Mouse (Mus musculus) heart, embryonic 12.5 days (tissue): Measurements from ENCODE around the gene Des. TPM values are rescaled to one million over a fixed set of nuclear protein-coding genes. Genes with fewer than 3 reads are reported as not detected.

ENCODE experiments used
- ATAC-seq: fragments of 200-750 bp; cut with Nextera tagmentation; 2 replicates; pipeline ENCODE4 v1.8.0; 2017; ENCODE audit warnings: moderate TSS enrichment, moderate library complexity; ENCODE audit not compliant: insufficient number of reproducible peaks, low FRiP score
- H3K27ac ChIP-seq: fragments of 300-500 bp; sonication (generic); 2 replicates; pipeline ENCODE4 v1.5.1; 2016; ENCODE audit warnings: mild to moderate bottlenecking, moderate library complexity; ENCODE audit not compliant: poor library complexity, severe bottlenecking
- H3K27me3 ChIP-seq: fragments of 300-500 bp; sonication (generic); replicated peaks from 2 replicates; pipeline ENCODE4 v1.6.1; 2016; ENCODE audit warnings: mild to moderate bottlenecking, moderate library complexity
- H3K36me3 ChIP-seq: fragments of 300-500 bp; sonication (generic); 2 replicates; pipeline ENCODE4 v1.6.1; 2016; ENCODE audit warnings: mild to moderate bottlenecking, moderate library complexity
- H3K4me1 ChIP-seq: fragments of 300-500 bp; sonication (generic); replicated peaks from 2 replicates; pipeline ENCODE4 v1.6.1; 2016; ENCODE audit warnings: mild to moderate bottlenecking
- H3K4me2 ChIP-seq: fragments of 300-500 bp; sonication (generic); 2 replicates; pipeline ENCODE4 v1.6.1; 2016; ENCODE audit warnings: mild to moderate bottlenecking, moderate library complexity
- H3K4me3 ChIP-seq: fragments of 300-500 bp; sonication (generic); 2 replicates; pipeline ENCODE4 v1.5.1; 2016; ENCODE audit warnings: mild to moderate bottlenecking
- H3K9ac ChIP-seq: fragments of 300-500 bp; sonication (generic); 2 replicates; pipeline ENCODE4 v1.6.1; 2016; ENCODE audit warnings: mild to moderate bottlenecking, moderate library complexity
- H3K9me3 ChIP-seq: fragments of 300-500 bp; sonication (generic); replicated peaks from 2 replicates; pipeline ENCODE4 v1.6.1; 2016; ENCODE audit warnings: mild to moderate bottlenecking, moderate library complexity
- WGBS: fragments of 180-500 bp; shearing (Covaris S2); methylation state at CpG from one replicate; pipeline ENCODE4 v1.1.7; 2016; 5-methylcytosine and 5-hydroxymethylcytosine counted together
- polyA plus RNA-seq: library from polyadenylated mRNA; unstranded; fragments of >200 nt; fragmentation: Nextera tagmentation; extraction: Ambion mirVana; gene quantifications from 2 replicates; pipeline ENCODE4 v1.2.1, GENCODE M21; 2016

Gene Des
- 500 and 521 TPM in 2 replicates for polyA plus RNA-seq

DNA sequence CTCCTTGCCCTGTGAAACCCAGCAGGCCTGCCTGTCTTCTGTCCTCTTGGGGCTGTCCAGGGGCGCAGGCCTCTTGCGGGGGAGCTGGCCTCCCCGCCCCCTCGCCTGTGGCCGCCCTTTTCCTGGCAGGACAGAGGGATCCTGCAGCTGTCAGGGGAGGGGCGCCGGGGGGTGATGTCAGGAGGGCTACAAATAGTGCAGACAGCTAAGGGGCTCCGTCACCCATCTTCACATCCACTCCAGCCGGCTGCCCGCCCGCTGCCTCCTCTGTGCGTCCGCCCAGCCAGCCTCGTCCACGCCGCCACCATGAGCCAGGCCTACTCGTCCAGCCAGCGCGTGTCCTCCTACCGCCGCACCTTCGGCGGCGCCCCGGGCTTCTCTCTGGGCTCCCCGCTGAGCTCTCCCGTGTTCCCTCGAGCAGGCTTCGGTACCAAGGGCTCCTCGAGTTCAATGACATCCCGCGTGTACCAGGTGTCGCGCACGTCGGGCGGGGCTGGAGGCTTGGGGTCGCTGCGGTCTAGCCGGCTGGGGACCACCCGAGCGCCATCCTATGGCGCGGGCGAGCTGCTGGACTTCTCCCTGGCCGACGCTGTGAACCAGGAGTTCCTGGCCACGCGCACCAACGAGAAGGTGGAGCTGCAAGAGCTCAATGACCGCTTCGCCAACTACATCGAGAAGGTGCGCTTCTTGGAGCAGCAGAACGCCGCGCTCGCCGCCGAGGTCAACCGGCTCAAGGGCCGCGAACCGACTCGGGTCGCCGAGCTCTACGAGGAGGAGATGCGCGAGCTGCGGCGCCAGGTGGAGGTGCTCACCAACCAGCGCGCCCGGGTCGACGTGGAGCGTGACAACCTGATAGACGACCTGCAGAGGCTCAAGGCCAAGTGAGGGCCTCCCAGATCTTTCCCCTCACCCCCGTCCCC is at the start of gene Des:
Des (plus strand) TSS at position 218 of the 920 bp plus-strand sequence.
- ATAC-seq: peak; percentile 76
- Histone ChIP-seq H3K4me1 (peaks cover 78% of the 10 kb centered on the region), H3K9ac (peak within 1 kb of the TSS; percentile 86), H3K4me3 (peak within 1 kb of the TSS; percentile 63), H3K36me3 (peaks cover 33% of the 10 kb centered on the region), H3K4me2 (peak within 1 kb of the TSS; percentile 79), H3K9me3 (no peaks in the 10 kb centered on the region), H3K27me3 (0 out of 2 replicates have a peak, but pooled peaks cover 5% of the 10 kb centered on the region), H3K27ac (peak within 1 kb of the TSS; percentile 98)
- WGBS: under 1% methylated on average over 80 of the region's 80 CpGs

DNA sequence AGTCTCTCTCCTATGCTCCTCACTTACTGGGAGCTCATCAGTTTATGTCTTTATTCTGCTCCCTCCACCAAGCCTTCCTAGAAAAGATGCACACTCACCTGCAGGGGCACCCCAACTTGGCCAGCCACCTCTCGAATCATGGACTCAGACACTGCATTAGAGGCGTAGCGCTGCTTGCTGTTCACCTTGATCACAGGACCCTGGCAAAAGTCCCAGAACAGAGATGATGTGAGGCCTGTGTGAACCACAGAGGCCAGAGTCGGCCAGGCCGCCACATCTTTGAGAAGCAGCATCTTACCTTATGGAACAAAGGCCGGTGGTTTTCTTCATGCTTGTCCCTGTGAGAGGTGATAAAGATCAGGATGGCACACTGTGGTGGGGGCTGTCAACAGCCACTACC is 48.4 kb upstream of the Des start:
- H3K4me2 ChIP-seq: no peak overlapping the region

DNA sequence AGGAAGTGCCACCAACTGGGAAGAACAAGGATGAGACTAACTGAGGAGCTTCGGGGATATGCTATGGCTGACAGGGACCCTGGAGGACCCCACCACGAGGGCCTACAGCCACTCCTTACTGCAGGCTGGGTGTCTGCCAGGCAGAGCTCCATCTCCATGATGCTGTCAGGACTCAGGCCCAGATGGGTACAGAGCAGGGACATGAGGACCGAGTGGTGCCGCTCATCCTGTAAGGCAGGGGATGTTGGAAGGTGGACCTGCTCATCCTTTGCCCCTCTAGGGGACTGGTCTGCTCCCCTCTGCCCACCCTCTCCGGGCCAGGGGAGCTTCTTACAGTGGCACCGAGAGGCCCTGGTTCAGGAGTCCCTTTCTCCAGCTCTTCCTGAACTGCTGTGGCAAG is 45.1 kb upstream of the Des start:
- ATAC-seq: no peak
- no peaks in the 10 kb centered on the region for H3K9me3 ChIP-seq
- H3K4me2 ChIP-seq: no peak overlapping the region
- H3K9ac ChIP-seq: no peak overlapping the region
- no peak overlapping the region for H3K4me3 ChIP-seq
- no peak overlapping the region for H3K27ac ChIP-seq
- 89% methylated on average over 6 of the region's 6 CpGs for whole genome bisulfite sequencing
- H3K36me3 ChIP-seq: peaks cover 57% of the 10 kb centered on the region
- no peaks in the 10 kb centered on the region for H3K27me3 ChIP-seq
- peaks cover 11% of the 10 kb centered on the region for H3K4me1 ChIP-seq

More for the DNA sequence above, 48.4 kb upstream of the Des start:
- 89% methylated on average over 6 of the region's 6 CpGs for WGBS
- Histone ChIP-seq H3K27ac (no peak overlapping the region), H3K27me3 (no peaks in the 10 kb centered on the region), H3K9ac (no peak overlapping the region), H3K4me1 (peaks cover 11% of the 10 kb centered on the region), H3K9me3 (no peaks in the 10 kb centered on the region), H3K4me3 (no peak overlapping the region), H3K36me3 (peaks cover 82% of the 10 kb centered on the region)
- ATAC-seq: no peak

DNA sequence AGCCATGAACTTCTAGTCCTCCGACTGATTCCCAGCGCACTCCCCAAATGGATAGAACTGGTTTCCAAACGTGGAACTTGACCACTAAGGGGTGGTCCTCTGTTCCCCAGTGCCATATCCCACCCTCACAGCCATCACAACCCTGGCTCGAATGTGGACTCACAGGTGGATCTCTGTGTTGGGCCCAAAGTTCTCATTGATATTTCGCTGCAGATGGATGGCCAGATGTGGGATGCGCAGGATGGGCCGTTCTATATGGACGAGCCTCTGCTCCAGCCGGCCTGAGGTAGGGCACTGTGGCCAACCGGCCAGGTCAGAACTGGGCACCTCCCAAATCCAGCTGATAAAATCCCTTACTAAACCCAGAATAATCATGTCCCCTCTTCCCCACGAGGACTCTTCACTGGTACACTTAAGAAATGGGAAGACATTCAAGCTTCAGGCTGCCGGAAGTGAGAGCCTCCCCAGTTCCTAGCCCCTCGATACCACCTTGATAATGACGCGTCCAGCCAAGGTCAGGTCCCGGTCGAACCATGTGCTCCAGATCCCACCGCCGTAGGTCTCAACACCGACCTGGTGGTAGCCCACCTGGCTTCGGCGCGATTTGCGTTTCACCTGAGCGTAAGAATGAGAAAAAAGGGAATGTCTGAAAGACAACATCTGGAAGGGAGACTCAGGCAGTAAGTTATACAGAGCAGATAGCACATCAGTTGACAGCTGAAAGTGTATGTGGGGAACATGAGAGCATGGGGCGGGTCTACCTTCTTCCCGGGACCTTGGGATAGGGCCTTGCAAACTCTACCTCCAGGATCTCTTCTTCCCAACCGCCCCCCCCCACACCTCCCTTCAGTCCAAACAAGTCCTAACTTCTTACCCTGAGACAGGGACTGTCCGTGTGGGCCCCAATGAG is 44.4 kb upstream of the Des start:
- H3K36me3 ChIP-seq: peaks cover 50% of the 10 kb centered on the region
- WGBS: 82% methylated on average over 29 of the region's 29 CpGs

DNA sequence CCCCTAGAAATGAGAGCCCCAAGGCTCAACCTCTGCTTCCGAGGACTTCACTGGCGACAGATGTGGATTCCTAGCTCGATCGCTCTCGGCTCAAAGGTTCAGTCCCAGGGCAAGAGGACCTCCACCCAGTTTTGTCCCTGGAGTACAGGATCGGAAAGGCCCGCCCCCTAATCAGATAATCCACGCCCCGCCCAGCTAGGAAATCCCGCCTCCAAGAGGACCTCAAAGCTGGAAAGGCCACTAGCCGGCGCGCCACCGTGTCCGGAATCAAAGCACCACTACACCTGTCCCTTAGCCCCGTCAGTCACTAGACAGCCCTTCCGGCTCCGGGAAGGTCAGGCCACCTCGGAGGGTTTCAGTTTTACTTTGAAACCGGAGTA is 43.3 kb upstream of the Des start:
- H3K36me3 ChIP-seq: peaks cover 38% of the 10 kb centered on the region
- H3K9me3 ChIP-seq: no peaks in the 10 kb centered on the region
- H3K4me3 ChIP-seq: peak overlapping the region; percentile 68
- H3K4me1 ChIP-seq: peaks cover 11% of the 10 kb centered on the region
- peak overlapping the region; percentile 92 for H3K27ac ChIP-seq
- peak overlapping the region; percentile 92 for H3K4me2 ChIP-seq
- peak; percentile 46 for ATAC-seq
- H3K27me3 ChIP-seq: no peaks in the 10 kb centered on the region
- peak overlapping the region; percentile 77 for H3K9ac ChIP-seq
- under 1% methylated on average over 20 of the region's 20 CpGs for WGBS

More for the DNA sequence above, 44.4 kb upstream of the Des start:
- Histone ChIP-seq H3K9ac (peak overlapping the region; percentile 77), H3K27ac (0 out of 2 replicates have a peak overlapping the region, but pooled peaks have one; percentile 92), H3K4me1 (peaks cover 11% of the 10 kb centered on the region), H3K4me2 (peak overlapping the region; percentile 92), H3K9me3 (no peaks in the 10 kb centered on the region), H3K27me3 (no peaks in the 10 kb centered on the region), H3K4me3 (peak overlapping the region; percentile 68)
- no peak for ATAC-seq

DNA sequence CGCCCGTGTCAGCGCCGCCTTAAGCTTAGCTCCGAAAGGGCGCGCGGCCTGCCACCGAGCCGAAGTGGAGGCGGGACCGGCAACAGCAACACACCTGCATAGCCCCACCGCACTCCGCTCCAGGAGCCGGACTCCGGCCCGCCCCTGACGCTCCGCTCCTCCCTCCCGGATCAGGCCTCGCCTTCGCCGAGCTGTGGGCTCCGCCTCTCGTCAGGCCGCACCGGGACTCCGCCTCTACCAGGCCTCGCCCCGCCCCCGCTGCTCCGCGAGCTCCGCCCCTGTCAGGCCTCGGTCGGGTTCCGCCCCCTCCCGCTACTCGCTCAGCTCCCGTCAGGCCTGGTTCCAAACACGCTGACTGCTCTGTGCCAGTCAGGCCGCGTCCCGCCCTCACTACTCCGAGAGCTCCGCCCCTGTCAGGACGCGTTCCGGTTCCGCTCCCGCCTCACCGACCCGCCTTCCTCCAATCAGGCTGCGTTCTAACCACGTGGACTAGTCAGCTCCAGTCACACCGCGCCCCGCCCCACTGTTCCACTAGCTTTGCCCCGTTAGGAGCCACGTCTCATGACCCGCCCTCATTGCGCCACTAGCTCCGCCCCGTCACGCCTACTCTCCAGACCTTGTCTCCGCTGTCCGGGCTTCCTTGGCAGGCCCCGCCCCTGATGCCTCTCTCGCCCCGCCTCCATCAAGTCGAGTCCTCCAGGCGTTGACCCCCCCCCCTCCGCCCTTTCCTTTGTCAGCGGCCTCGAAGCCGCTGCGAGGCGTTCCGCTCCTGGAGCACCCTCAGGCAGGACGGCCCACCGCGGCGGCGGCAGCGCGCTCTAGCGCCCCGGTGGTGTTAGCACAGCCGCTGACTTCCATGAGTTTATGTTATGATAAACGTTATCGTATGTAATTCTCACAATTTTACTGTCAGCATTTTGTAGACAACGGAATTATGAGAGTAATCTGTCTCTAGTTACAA is 42.6 kb upstream of the Des start, which contains the start of gene Dnpep:
Dnpep (minus strand) TSS at position 750 of the 961 bp plus-strand sequence.
- H3K9ac ChIP-seq: peak within 1 kb of the TSS; percentile 77
- peaks cover 11% of the 10 kb centered on the region for H3K4me1 ChIP-seq
- H3K27me3 ChIP-seq: no peaks in the 10 kb centered on the region
- H3K4me2 ChIP-seq: peak within 1 kb of the TSS; percentile 92
- peak within 1 kb of the TSS; percentile 92 for H3K27ac ChIP-seq
- H3K4me3 ChIP-seq: peak within 1 kb of the TSS; percentile 68
- peaks cover 31% of the 10 kb centered on the region for H3K36me3 ChIP-seq
- H3K9me3 ChIP-seq: no peaks in the 10 kb centered on the region
- peak; percentile 98 for ATAC-seq
- WGBS: under 1% methylated on average over 91 of the region's 92 CpGs

DNA sequence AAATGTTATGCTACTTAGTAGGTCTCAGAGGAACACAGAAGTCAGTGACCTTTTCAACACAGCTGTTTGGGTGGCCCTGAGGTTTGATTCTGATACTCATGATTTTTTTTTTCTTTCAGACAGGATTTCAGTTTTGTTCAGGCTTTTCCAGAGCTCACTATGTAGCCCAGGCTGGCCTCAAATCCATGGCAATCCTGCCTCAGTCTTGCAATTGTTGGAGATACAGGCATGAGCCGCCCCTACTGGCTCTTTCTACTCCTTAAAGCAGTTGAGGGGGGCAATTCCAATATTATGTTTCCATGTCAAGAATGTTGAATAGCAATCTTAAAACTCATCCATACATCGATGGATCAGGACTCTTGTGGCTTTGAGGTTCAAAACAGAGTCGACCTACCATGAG is 41.8 kb upstream of the Des start:
- WGBS: 58% methylated on average over 3 of the region's 3 CpGs
- Histone ChIP-seq H3K4me3 (0 out of 2 replicates have a peak overlapping the region, but pooled peaks have one; percentile 2), H3K36me3 (peaks cover 24% of the 10 kb centered on the region), H3K9me3 (no peaks in the 10 kb centered on the region), H3K27me3 (no peaks in the 10 kb centered on the region), H3K4me2 (peak overlapping the region; percentile 27), H3K4me1 (peaks cover 11% of the 10 kb centered on the region), H3K9ac (no peak overlapping the region), H3K27ac (0 out of 2 replicates have a peak overlapping the region, but pooled peaks have one; percentile 19)
- ATAC-seq: no peak

DNA sequence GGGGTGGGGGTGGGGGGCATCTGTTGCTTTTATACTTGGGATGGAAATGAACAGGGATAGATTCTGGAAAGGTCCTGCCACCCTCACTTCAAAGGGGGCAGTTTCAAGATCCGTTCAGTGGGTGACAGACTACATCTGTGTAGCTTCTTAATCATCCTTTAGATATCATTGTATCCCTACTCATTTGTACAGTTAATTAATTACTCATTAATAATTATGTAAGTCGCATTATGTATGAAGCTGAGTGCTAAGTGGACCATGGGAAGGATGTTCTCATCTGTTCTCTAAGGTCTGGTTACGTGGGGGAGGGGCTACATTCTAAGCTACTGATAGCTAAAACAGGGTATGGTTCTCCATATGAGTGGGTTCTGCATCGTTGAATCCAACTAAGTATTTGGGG is 41.4 kb upstream of the Des start:
- H3K36me3 ChIP-seq: peaks cover 19% of the 10 kb centered on the region
- no peak overlapping the region for H3K4me2 ChIP-seq
- H3K9me3 ChIP-seq: no peaks in the 10 kb centered on the region
- H3K4me1 ChIP-seq: peaks cover 11% of the 10 kb centered on the region
- ATAC-seq: no peak
- H3K27ac ChIP-seq: no peak overlapping the region
- WGBS: 82% methylated on average over 4 of the region's 4 CpGs
- no peaks in the 10 kb centered on the region for H3K27me3 ChIP-seq
- H3K4me3 ChIP-seq: no peak overlapping the region
- no peak overlapping the region for H3K9ac ChIP-seq

DNA sequence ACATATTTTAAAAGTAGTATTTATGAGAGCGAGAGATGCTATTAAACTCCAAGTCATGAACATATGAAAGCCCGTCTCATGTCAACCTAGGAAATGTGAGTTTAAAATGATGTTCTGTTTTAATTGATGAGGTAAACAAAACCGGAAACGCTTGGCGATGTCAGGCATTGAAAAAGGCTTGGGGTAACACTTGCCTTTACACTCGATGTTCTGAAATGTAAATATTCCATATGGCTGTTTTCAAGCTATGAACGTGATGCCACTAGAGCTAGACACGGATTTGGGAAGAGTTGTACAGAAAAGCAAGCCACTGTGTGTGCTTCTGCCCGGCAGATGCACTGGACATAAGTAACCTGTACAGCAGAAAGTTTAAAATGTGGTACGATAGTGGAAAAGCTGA is 41.0 kb upstream of the Des start:
- 85% methylated on average over 10 of the region's 10 CpGs for WGBS
- peaks cover 15% of the 10 kb centered on the region for H3K36me3 ChIP-seq
- H3K4me1 ChIP-seq: peaks cover 11% of the 10 kb centered on the region
- H3K27me3 ChIP-seq: no peaks in the 10 kb centered on the region
- ATAC-seq: no peak
- no peak overlapping the region for H3K4me2 ChIP-seq
- H3K9me3 ChIP-seq: no peaks in the 10 kb centered on the region
- no peak overlapping the region for H3K4me3 ChIP-seq
- no peak overlapping the region for H3K27ac ChIP-seq
- H3K9ac ChIP-seq: no peak overlapping the region

DNA sequence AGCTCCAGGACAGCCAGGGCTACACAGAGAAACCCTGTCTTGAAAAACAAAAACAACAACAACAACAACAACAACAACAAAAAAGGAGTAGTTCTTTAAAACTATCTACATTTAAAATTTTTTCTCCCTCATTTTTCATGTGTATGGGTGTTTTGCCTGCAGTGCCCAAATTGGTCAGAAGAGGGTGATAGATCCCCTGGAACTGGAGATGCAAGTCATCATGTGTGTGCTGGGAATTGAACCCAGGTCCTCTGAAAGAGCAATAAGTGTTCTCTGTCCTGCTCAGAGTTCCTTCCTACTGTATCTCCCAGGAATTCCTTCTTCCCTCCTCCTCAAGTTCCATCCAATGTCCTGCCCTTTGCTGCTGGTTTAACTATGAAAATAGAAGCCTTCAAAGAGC is 32.7 kb upstream of the Des start:
- Histone ChIP-seq H3K9ac (no peak overlapping the region), H3K27ac (no peak overlapping the region), H3K9me3 (no peaks in the 10 kb centered on the region; the same call in 1 of the 2 replicates), H3K27me3 (no peaks in the 10 kb centered on the region), H3K4me1 (0 out of 2 replicates have a peak, but pooled peaks cover 3% of the 10 kb centered on the region), H3K36me3 (no peaks in the 10 kb centered on the region), H3K4me2 (no peak overlapping the region), H3K4me3 (no peak overlapping the region)
- no peak for ATAC-seq
